Mouse (Mus musculus): ENCODE results near the gene Vmn2r93. TPM values are rescaled to one million over a fixed set of nuclear protein-coding genes. Genes with fewer than 3 reads are reported as not detected.

Vmn2r93 gene
- polyA plus RNA-seq (2012; rRNA removed): not detected in 2 replicates

DNA sequence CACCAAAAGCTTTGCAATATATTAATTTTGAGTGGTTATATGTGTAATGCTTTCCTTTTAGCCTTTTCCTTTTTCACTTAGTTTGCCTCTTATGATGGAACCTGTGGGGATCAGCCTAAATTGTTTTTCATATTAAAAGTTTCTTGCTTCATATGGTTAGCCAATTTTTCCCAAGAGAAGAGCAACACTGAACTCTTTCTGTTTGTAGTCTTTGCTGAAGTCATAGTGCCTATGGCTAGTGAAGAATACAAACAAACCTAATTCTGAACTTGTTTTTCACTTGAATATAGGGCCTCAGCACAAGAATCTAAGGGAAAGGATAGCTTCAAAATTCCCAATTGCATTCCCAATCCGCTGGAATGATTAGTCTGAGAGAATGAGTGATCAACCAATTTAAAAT is at the start of gene Vmn2r93:
Gene Vmn2r93, plus strand, starts transcription at position 301 of the 400 bp plus-strand sequence.

DNA sequence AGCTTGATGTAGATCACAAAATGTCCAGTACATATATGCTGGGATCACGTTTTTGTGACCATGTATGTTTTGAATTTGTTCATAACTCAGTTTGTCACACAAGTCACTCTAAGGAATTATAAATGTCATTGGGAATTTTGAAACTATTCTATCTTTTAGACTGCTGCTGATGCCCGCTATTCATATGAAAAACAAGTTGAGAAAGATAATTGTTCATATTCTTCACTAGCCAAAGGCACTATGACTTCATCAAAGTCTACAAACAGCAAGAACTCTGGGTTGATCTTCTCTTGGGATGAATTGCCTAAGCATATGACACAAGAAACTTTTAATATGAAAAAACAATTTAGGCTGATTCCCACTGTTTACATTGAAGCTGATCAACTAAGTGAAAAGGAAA is 20.2 kb upstream of the Vmn2r93 start, which contains the start of gene Vmn2r94:
Gene Vmn2r94, minus strand, starts transcription at position 101 of the 400 bp plus-strand sequence.

Other genes with a start within 250 kb of the Vmn2r93 start
- not detected in 2 replicates for gene Vmn2r124, start 248.7 kb upstream of the Vmn2r93 start, polyA plus RNA-seq (2012; rRNA removed)
- not detected in 2 replicates for gene Vmn2r91, start 213.1 kb upstream of the Vmn2r93 start, polyA plus RNA-seq (2012; rRNA removed)
- gene Vmn2r92, start 146.2 kb upstream of the Vmn2r93 start, polyA plus RNA-seq (2012; rRNA removed): not detected in 2 replicates
- not detected in 2 replicates for gene Vmn2r94, start 20.3 kb upstream of the Vmn2r93 start, polyA plus RNA-seq (2012; rRNA removed)
- not detected in 2 replicates for gene Vmn2r95, start 126.0 kb downstream of the Vmn2r93 start, polyA plus RNA-seq (2012; rRNA removed)